Mouse (Mus musculus) liver, adult 2 months (tissue): ENCODE results near the gene Cyth2.

Source experiments
- CTCF ChIP-seq: fragments of 200-500 bp; IDR thresholded peaks from 2 replicates; pipeline ENCODE4 v1.5.1; 2011; ENCODE audit warnings: low read depth, low read length, control low read depth
- POLR2A ChIP-seq: fragments of 200-500 bp; IDR thresholded peaks from 2 replicates; pipeline ENCODE4 v1.6.1; 2011; ENCODE audit warnings: low read length, control low read depth; ENCODE audit not compliant: insufficient read depth; ENCODE audit errors: extremely low read depth

- TF ChIP-seq CTCF (peak; percentile 19; the same call in 1 of the 2 replicates), POLR2A (no peak)
These were observed 55.0 kb downstream of the Cyth2 start for GRCm38 (mm10) chr7:45759400-45759799.
